Mouse (Mus musculus): ENCODE measurements around the gene Ccm2. TPM values are rescaled to one million over a fixed set of nuclear protein-coding genes. Genes with fewer than 3 reads are reported as not detected.

The Ccm2 gene
- polyA plus RNA-seq, 1 experiment, result 22.5 TPM

DNA sequence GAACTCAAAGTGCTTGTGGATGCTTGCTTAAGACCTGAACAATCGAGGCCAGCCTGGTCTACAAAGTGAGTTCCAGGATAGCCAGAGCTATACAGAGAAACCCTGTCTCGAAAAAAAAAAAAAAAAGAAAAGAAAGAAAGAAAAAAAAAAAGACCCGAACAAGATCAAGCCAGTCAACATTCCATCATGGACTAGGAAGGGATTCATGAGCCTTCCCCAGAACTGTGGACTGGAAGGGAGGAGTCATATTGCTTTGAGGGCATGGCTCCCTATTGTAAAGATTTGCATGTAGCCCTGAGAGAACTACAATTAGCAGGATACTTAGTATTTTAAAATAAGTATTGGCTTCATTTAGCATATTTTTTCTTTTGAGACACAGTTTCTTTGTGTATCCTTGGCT lies 2.0 kb upstream of the Ccm2 start:
- Histone ChIP-seq H3K27ac (ENCODE audit: control insufficient read depth, insufficient read depth, low read depth, low read length) (no peak overlapping the region), H3K4me1 (ENCODE audit: control insufficient read depth, insufficient read depth, low read length) (peaks cover 8% of the 10 kb centered on the region; the same call in 1 of the 2 replicates), H3K4me3 (ENCODE audit: control insufficient read depth, low read depth, low read length) (no peak overlapping the region), H3K36me3 (ENCODE audit: control insufficient read depth, insufficient read depth, low read length) (no peaks in the 10 kb centered on the region), H3K27me3 (ENCODE audit: control insufficient read depth, insufficient read depth, low read length) (no peaks in the 10 kb centered on the region)
- TF ChIP-seq POLR2A (IDR thresholded peaks at IDR 0.05; ENCODE audit: control insufficient read depth, low read depth, low read length), result no peak

DNA sequence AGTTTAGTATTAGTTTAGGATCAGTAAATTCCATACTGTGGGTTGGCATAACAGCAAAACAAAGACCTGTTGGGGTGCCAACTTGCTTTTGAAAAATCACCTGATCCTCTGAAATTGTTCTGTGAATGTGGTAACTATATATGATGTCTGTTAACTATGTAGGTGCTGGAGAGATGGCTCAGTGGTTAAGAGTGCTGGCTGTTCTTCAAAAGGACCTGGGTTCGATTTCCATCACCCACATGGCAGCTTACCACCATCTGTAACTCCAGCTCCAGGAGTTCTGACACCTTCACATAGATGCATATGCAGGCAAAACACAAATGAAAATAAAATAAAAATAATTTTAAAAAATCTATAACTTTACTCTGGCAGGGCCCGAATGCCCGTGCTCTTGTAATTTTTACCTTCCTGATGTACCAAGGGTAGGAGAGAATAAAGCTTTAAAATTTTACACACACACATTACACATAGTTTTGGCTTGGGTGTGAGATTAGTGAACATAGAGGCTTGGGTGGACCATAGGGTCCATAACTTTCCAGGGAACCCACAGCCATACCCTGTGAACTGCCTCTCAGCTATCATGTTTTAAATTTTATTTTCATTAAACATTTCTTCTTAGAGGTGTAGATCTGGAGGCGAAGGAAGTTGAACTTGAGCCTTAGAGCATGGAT lies 1.4 kb upstream of the Ccm2 start:
- H3K36me3 ChIP-seq (ENCODE audit: control insufficient read depth, insufficient read depth, low read length), result no peaks in the 10 kb centered on the region
- no peak overlapping the region for H3K4me3 ChIP-seq (ENCODE audit: control insufficient read depth, low read depth, low read length)
- H3K27ac ChIP-seq (ENCODE audit: control insufficient read depth, insufficient read depth, low read depth, low read length), result no peak overlapping the region
- peaks cover 8% of the 10 kb centered on the region; the same call in 1 of the 2 replicates for H3K4me1 ChIP-seq (ENCODE audit: control insufficient read depth, insufficient read depth, low read length)
- H3K27me3 ChIP-seq (ENCODE audit: control insufficient read depth, insufficient read depth, low read length), result no peaks in the 10 kb centered on the region
- TF ChIP-seq POLR2A (IDR thresholded peaks at IDR 0.05; ENCODE audit: control insufficient read depth, low read depth, low read length) (no peak), CTCF (IDR thresholded peaks at IDR 0.05; ENCODE audit: control insufficient read depth, insufficient read depth, insufficient replicate concordance, low read depth, low read length) (no peak)

DNA sequence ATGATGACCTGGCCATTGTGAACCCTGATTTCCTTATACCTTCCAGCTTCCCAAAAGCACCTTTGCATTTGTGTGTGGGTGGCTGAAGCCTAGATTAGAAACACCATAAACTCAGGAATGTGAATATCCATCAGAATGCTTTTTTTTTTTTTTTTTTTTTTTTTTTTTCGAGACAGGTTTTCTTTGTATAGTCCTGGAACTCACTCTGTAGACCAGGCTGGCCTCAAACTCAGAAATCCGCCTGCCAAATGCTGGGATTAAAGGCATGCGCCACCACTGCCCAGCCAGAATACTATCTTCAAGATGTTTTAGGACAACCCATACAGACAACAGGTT lies 862 bp upstream of the Ccm2 start:
- Histone ChIP-seq H3K4me1 (ENCODE audit: control insufficient read depth, insufficient read depth, low read length) (peaks cover 8% of the 10 kb centered on the region; the same call in 1 of the 2 replicates), H3K27me3 (ENCODE audit: control insufficient read depth, insufficient read depth, low read length) (no peaks in the 10 kb centered on the region), H3K27ac (ENCODE audit: control insufficient read depth, insufficient read depth, low read depth, low read length) (peak overlapping the region; percentile 94)

DNA sequence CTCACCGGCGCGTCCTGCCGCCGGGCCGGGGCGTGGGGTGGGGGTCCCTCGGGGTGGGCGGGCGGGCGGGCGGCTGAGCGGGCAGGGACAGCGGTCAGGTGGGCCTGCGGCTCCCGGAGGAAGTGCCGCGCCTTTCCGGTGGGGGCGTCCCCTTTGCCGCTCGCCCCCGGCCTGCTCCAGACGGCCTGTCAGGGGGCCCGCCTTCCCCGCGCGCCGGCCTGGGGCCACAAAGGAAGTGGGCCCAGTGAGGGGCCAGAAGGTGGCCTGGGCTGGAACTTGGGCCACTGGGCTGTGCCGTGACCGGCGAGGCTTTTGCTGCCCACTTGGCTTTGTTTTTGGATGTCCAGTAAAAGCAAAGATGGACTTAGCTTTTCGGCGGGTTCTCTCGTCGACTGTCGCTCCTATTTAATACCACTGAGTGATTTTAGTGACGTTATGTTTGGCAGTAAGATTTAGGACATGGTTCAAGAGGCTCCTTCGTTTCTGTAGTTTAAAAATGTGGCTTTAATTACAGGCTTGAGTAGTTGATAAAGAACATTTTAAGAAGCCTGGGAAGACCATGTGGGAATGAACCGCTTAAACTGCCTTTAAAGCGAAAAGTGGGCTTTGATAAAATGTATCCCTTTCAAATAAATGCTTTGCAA lies 472 bp downstream of the Ccm2 start:
- Histone ChIP-seq H3K4me1 (ENCODE audit: control insufficient read depth, insufficient read depth, low read length) (peaks cover 8% of the 10 kb centered on the region; the same call in 1 of the 2 replicates), H3K27me3 (ENCODE audit: control insufficient read depth, insufficient read depth, low read length) (no peaks in the 10 kb centered on the region), H3K4me3 (ENCODE audit: control insufficient read depth, low read depth, low read length) (peak overlapping the region; percentile 94)

More for the DNA sequence above, 862 bp upstream of the Ccm2 start:
- peak overlapping the region; percentile 88; the same call in 1 of the 2 replicates for H3K4me3 ChIP-seq (ENCODE audit: control insufficient read depth, low read depth, low read length)
- no peaks in the 10 kb centered on the region for H3K36me3 ChIP-seq (ENCODE audit: control insufficient read depth, insufficient read depth, low read length)
- TF ChIP-seq POLR2A (IDR thresholded peaks at IDR 0.05; ENCODE audit: control insufficient read depth, low read depth, low read length) (no peak), CTCF (IDR thresholded peaks at IDR 0.05; ENCODE audit: control insufficient read depth, insufficient read depth, insufficient replicate concordance, low read depth, low read length) (no peak)

DNA sequence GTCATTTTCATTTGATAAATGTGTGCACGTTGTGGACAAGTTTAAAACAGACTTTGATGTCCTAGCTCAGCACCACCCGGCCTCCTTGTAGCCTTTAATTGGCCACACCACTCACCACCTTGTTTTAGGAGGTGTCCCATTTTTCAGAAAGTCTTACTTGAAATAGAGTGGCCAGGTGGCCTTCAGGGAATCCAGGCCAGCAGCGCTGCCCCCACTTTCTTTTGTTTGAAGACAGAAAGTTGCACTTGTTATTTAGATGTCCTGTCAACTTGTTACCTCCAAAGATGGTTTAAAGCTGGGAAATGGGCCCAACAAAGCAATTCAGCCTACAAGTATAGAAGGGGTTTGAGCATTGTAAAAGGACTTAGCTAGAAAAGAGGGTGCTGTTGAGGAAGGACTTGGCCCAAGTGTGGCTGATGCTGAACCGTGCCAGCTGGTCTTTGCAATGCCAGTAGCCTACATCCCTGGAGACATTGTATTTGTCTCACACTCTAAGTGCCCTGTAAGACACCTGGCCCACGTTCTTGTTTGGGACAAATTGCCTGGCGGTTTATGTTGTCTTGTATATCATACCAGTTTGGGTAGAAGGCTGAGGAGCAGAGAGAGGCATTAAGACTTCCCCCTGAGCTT lies 1.1 kb downstream of the Ccm2 start:
- peaks cover 8% of the 10 kb centered on the region; the same call in 1 of the 2 replicates for H3K4me1 ChIP-seq (ENCODE audit: control insufficient read depth, insufficient read depth, low read length)
- H3K27me3 ChIP-seq (ENCODE audit: control insufficient read depth, insufficient read depth, low read length), result no peaks in the 10 kb centered on the region
- H3K4me3 ChIP-seq (ENCODE audit: control insufficient read depth, low read depth, low read length), result peak overlapping the region; percentile 18; the same call in 1 of the 2 replicates
- H3K36me3 ChIP-seq (ENCODE audit: control insufficient read depth, insufficient read depth, low read length), result no peaks in the 10 kb centered on the region
- H3K27ac ChIP-seq (ENCODE audit: control insufficient read depth, insufficient read depth, low read depth, low read length), result 0 out of 2 replicates have a peak overlapping the region, but pooled peaks have one; percentile 8
- no peak for TF ChIP-seq CTCF (IDR thresholded peaks at IDR 0.05; ENCODE audit: control insufficient read depth, insufficient read depth, insufficient replicate concordance, low read depth, low read length)
- TF ChIP-seq POLR2A (IDR thresholded peaks at IDR 0.05; ENCODE audit: control insufficient read depth, low read depth, low read length), result no peak

More for the DNA sequence above, 472 bp downstream of the Ccm2 start:
- TF ChIP-seq CTCF (IDR thresholded peaks at IDR 0.05; ENCODE audit: control insufficient read depth, insufficient read depth, insufficient replicate concordance, low read depth, low read length) (no peak), POLR2A (IDR thresholded peaks at IDR 0.05; ENCODE audit: control insufficient read depth, low read depth, low read length) (no peak)
- Histone ChIP-seq H3K27ac (ENCODE audit: control insufficient read depth, insufficient read depth, low read depth, low read length) (peak overlapping the region; percentile 77), H3K36me3 (ENCODE audit: control insufficient read depth, insufficient read depth, low read length) (no peaks in the 10 kb centered on the region)

DNA sequence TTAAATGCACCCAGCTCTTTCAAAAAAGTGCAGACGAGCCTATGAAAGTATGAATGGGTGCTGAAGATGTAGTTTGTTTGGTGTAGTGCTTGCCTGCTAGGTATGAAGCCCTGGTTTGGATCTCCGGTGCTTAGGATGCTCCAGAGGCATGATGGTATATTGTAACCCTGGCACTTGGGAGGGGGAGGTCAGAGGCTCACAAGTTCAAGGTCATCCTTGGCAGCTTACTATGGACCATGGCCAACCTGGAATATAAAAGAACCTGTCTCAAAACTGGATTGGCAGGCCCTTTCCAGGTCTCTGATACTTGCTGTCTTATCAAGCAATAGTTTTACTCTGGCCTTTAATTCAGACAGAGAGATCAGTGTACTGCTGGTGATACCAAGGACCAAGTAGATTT lies 3.1 kb downstream of the Ccm2 start:
- Histone ChIP-seq H3K4me3 (ENCODE audit: control insufficient read depth, low read depth, low read length) (no peak overlapping the region), H3K27me3 (ENCODE audit: control insufficient read depth, insufficient read depth, low read length) (no peaks in the 10 kb centered on the region), H3K4me1 (ENCODE audit: control insufficient read depth, insufficient read depth, low read length) (peaks cover 8% of the 10 kb centered on the region; the same call in 1 of the 2 replicates), H3K36me3 (ENCODE audit: control insufficient read depth, insufficient read depth, low read length) (no peaks in the 10 kb centered on the region), H3K27ac (ENCODE audit: control insufficient read depth, insufficient read depth, low read depth, low read length) (no peak overlapping the region)
- TF ChIP-seq POLR2A (IDR thresholded peaks at IDR 0.05; ENCODE audit: control insufficient read depth, low read depth, low read length), result no peak
- no peak for TF ChIP-seq CTCF (IDR thresholded peaks at IDR 0.05; ENCODE audit: control insufficient read depth, insufficient read depth, insufficient replicate concordance, low read depth, low read length)

DNA sequence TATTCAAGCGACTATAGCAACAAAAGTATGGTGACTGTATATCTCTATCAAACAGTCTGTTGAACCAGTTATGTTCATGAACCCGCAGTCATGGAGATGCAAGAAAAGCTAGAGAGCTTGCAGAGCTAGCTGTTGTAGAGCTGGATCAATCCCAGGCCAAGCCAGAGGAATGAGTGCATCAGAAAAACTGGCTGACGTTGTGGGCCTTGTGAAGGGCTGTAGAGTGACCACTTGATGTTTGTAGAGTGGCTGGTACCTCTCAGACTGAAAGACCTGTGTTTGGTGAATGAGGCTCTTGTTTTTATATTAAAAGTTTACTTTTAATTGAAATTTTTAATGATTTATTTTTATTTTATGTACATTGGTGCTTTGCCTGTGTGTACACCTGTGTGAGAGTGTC lies 3.5 kb downstream of the Ccm2 start:
- H3K4me3 ChIP-seq (ENCODE audit: control insufficient read depth, low read depth, low read length), result no peak overlapping the region

More for the DNA sequence above, 3.5 kb downstream of the Ccm2 start:
- H3K4me1 ChIP-seq (ENCODE audit: control insufficient read depth, insufficient read depth, low read length), result peaks cover 8% of the 10 kb centered on the region; the same call in 1 of the 2 replicates
- no peak for TF ChIP-seq POLR2A (IDR thresholded peaks at IDR 0.05; ENCODE audit: control insufficient read depth, low read depth, low read length)
- no peak for TF ChIP-seq CTCF (IDR thresholded peaks at IDR 0.05; ENCODE audit: control insufficient read depth, insufficient read depth, insufficient replicate concordance, low read depth, low read length)
- H3K27me3 ChIP-seq (ENCODE audit: control insufficient read depth, insufficient read depth, low read length), result no peaks in the 10 kb centered on the region
- no peak overlapping the region for H3K27ac ChIP-seq (ENCODE audit: control insufficient read depth, insufficient read depth, low read depth, low read length)
- H3K36me3 ChIP-seq (ENCODE audit: control insufficient read depth, insufficient read depth, low read length), result no peaks in the 10 kb centered on the region
